Mouse (Mus musculus) natural killer cell, adult 2 months (primary cell): Measurements from ENCODE around the gene Fam189a1.

Experiments
- DNase-seq, 2 experiments: peaks; one replicate each; pipeline ENCODE4 v3.0.0; 2022; ENCODE audit warnings: low spot score in 2 of 2

Gene Fam189a1

GRCm38 (mm10) chr7:64950771-64951099 is 205.6 kb downstream of the Fam189a1 start:
- no peak for DNase-seq

DNA sequence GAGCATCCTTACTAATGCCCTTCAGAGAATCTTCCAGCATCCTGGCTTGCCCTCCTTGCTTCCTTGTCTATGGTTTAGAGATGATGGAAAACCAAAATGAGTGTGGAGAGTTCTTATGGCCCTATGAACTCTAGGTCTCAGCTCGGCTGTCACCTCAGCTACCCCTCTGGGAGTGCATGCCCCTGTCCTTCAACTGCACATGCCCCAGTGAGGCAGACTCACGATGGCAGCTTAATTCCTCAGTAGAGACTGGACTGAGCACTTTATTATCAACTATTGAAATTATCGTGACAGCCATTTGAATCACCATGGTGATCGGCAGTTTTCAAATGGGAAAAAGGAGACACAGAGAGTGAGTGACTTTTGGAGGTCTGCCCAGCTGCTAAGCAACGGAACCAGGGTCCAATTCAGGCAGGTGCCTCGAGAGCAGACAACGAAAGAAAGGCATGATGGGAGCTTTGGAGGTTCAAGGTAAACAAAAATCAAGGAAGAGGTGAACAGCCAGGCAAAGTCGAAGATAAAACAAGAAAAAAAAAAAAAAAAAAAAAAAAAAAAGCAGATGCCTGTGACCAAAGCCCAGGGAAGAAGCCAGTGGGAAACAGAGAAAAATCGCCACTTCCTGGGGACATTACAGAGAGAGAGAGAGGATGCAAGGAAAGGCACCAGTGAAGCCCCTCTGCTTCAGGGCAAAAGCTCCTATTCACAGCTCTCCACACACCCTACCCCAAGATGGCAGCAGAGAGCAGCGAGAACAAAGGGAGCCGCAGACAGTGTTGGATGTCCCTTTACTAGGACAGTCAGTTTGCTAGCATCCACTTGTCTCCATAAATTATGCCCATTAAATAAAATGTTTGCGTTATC is 206.2 kb downstream of the Fam189a1 start:
- no peak for DNase-seq

- DNase-seq, result no peak
These were observed 206.9 kb downstream of the Fam189a1 start for GRCm38 (mm10) chr7:64949465-64949864.

DNA sequence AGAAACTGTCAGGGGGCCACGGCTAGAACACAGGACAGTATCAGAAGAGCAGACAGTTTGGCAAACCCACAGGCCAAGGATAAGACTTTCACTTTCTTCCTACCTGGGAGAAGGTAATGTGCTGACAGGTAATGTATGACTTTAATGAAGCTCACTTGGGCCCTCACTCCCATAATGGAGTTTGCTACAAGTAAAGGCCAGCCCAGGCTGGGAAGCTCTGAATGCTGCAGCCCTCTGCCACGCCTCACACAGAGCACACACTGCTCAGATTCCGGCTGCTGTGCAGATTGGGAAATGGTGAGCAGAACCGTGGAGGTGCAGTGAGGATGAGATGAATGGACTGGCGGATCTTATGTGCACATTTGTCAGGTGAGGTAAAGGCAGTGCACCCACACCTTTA is 211.7 kb downstream of the Fam189a1 start:
- DNase-seq, result no peak

GRCm38 (mm10) chr7:64944175-64944574 is 212.2 kb downstream of the Fam189a1 start:
- no peak for DNase-seq

DNA sequence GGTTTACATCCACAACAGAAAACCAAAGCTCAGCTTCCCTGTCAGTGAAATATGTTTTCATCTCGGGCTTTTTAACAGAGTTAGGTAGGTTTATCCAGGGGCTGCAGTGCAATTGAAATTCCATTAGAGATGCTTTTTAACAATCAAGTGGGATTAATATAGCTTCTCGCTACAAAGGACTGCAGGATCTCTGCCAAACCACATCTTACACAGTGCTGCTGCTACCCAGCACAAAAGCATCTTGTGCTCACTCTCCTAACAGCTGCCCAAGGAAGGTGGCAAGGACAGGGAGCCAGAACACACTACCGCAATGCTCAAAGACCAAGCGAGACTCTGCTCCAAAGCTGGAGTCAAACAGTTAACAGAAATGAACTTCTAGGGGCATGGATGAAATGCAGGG is 219.4 kb downstream of the Fam189a1 start:
- no peak for DNase-seq

DNA sequence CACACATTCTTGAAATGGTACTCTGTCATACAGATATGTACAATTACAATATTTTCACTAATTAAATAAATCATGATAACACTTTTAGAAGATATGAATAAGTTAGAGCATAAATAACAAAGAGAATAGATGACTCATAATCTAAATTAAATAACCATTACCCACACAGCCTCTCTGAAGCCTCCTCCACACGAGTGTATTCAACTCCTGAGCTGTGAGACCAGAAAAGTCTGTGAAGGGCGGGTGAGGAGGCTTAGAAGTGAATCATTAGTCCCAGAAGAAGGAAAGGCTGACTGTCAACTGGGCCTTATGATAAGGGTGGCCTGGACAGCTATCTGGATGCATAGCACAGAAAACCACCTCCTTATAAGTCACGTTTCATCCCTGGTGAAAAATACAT is 222.3 kb downstream of the Fam189a1 start:
- DNase-seq, result no peak

DNA sequence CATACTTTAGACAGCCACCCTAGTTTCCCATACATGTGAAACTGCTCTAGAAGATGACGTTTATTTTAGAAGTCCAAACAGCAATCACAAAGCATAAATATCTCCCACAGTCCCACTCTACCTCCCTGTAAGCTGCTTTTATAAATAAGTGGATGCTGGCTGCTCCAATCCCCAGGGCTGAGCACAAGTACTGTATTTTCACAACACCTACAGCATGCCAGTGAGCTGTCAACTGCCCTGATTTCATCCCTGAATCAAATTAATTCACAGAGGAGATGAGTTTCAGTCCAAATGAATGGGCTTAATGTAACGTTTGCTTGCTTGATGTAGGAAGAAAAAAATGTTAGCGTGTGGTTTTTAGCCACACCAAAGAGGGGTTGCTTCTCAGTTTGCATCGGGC is 225.4 kb downstream of the Fam189a1 start:
- DNase-seq, result no peak

- DNase-seq, result no peak
These were observed 232.5 kb downstream of the Fam189a1 start for GRCm38 (mm10) chr7:64923918-64924317.

DNA sequence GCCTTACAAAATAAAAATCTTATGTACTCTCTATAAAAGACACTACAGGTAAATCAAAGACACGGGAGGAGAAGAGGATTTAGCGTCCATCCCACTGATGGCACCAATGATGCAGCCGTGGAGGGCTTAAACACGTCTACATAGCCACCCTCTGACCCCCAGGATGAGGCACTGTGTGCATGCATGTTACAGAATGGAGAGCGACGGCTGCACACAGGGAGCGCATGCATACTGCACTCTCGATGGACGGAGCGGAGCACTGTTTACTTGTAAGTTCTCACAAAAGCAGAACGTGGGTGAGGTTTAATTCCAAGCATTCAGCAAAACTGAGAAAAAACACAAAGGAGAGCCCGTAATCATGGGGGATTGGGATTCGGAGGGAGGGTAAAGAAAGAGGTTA is 235.2 kb downstream of the Fam189a1 start:
- no peak for DNase-seq

- no peak for DNase-seq
These were observed 235.6 kb downstream of the Fam189a1 start for GRCm38 (mm10) chr7:64920735-64921134.

GRCm38 (mm10) chr7:64916654-64917053 is 239.7 kb downstream of the Fam189a1 start:
- no peak for DNase-seq

GRCm38 (mm10) chr7:64915121-64915520 is 241.2 kb downstream of the Fam189a1 start:
- no peak for DNase-seq

DNA sequence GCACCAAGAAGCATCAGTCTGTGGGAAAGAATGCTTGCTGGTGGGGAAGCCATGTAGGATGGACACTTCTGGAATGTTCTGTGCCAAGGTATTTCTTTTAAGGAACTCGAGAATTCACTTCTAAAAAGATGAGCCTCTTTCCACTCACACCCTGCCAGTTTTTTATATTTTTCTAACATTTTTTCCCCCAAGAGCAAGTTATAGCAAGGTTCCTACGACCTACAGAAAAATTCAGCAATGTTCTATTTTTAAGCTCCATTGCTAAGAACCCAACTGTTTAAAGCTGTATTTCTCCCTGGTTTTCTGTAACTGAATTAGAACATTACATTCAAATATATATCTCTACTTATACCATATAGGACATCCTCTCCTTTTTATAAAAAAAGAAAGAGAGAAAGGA is 244.4 kb downstream of the Fam189a1 start:
- DNase-seq, result no peak

DNA sequence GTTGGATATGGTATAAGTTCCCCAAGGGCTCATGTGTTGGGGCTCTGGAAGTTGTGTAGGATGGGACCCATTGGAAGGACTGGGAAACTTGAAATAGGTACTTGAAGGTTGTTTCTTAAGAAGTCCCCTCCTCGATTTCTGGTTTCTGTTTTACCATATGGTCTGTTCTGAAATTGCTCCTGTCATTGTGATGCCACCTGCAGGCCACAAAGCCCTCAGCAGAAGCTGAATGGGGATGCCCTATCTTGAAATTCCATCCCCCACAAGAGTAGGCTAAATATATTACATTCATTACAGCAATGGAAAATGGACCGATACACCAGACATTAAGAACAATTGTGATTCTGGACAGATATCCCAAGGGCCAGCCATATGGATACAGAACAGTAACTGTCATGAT is 246.2 kb downstream of the Fam189a1 start:
- DNase-seq, result no peak

- DNase-seq, result no peak
These were observed 249.4 kb downstream of the Fam189a1 start for GRCm38 (mm10) chr7:64906955-64907354.

- no peak for DNase-seq
These were observed 250.9 kb downstream of the Fam189a1 start for GRCm38 (mm10) chr7:64905506-64905905.

- DNase-seq, result no peak
These were observed 256.1 kb downstream of the Fam189a1 start for GRCm38 (mm10) chr7:64900249-64900648.

DNA sequence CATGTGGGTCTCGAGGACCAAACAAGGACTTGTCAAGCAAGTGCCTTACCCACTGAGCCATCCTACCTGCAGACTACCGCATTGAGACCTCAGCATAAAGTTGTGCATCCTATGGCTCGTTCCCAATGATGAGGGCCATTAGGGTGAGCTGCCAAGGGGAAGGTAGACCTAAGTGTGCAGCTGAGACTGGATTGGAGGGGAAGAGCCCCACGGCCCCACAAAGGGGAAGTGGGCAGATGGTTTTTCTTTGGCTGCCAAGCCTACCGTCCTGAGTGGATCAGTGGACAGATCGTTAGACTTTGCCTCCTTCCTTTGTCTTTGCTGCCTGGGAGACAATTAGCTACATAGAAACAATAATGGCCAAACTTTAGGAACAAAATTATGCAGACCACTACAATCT is 259.8 kb downstream of the Fam189a1 start:
- no peak for DNase-seq

DNA sequence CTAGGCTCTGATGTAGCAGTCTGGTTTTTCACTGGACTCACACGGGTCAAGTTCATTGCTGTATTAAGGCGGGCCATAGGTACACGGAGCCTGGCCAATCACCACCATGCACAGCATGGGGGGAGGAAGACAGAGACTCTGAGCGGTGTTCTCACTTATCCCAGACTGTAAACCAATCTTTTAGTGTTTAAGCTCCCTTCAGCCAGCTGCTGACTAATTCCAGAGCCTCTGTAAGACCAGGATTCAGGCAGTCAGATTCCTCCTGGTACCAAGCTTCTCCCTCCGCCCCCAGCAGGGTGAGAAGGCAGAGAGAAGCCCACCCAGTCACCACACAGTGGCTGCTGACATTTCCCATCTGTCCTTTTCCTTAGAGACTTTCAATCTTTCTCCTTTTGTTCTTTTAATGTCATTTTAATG is 260.7 kb downstream of the Fam189a1 start:
- no peak for DNase-seq

GRCm38 (mm10) chr7:64891139-64891538 is 265.2 kb downstream of the Fam189a1 start:
- DNase-seq, result no peak

DNA sequence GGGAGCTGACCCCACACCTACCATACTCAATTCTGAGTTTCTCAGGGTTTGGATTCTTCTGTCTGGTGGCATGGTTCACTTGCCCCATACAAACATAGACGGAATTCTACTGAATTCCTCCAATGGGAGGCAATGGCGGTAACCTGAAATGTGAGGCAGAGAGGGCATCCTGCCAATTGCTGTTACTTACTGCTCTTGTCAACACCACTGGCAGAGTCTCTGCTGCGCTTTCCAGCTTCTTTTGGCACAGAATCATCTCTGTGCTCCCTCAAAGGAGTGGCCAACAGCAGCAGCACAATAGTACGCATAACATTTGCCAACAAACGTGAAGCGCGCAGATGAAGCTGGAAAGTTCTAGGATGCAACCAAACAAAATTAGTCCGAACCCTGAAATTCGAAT is 266.5 kb downstream of the Fam189a1 start:
- no peak for DNase-seq

GRCm38 (mm10) chr7:64884187-64884862 is 272.0 kb downstream of the Fam189a1 start:
- DNase-seq, result no peak
